Mouse (Mus musculus): ENCODE results near the gene B3gnt3. TPM values are rescaled to one million over a fixed set of nuclear protein-coding genes. Genes with fewer than 3 reads are reported as not detected.
A peak's percentile ranks its signal among the peaks of the same experiment; 100 is the strongest.
"Not testable (repeated sequence)": the region's sequence is repeated elsewhere in the genome, so short reads cannot be mapped to it uniquely, and the experiment has no call there.

The B3gnt3 gene
- 0.10 and 0.22 TPM in 2 replicates for polyA plus RNA-seq (2014; fragmentation: Nextera tagmentation; extraction: Ambion mirVana)

DNA sequence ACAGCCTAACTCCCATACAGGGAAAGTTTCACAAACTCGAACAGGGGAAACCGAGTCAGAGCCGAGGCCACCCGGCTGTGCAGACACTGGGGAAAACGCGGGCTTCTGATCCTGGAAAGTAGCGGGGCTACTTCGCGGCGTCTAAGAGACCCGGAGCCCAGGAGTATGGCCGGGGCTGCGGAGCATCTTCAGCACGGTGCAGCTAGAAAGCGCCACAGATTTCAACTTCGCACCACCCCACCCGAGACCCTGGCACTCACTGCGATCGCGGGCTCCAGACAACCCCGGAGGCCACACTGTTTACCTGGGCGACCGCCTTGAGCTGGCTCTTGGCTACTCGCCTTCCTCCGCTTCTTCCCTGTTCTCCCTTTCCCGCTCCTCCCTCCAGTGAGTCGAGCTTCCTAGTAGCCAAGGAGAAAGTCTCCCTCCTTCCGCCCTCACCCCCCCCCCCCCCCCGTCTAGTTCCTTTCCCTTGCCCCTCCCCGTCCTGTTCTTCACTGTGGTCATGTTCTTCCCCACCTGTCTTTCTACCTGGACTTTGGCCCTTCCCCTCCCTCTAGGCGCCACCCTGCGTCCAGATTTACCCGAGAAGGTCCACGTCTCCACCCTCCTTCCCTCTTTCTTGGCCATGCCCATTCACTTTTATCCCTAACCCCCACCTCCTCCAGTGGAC lies at the start of gene B3gnt3:
Gene B3gnt3, minus strand, starts transcription at position 376 of the 673 bp plus-strand sequence.
- no peak within 1 kb of the TSS for H3K9ac ChIP-seq (ENCODE audit: low read length)
- H3K4me1 ChIP-seq (ENCODE audit: control insufficient read depth, insufficient read depth, low read length) = no peaks in the 10 kb centered on the region
- no peak within 1 kb of the TSS for H3K27ac ChIP-seq (ENCODE audit: low read depth, low read length)
- DNase-seq (ENCODE audit: low spot score) (no peak), ATAC-seq (no peak)
- H3K4me3 ChIP-seq (ENCODE audit: low read depth, low read length) = no peak within 1 kb of the TSS
- no peaks in the 10 kb centered on the region for H3K36me3 ChIP-seq (ENCODE audit: control insufficient read depth, insufficient read depth, low read length)
- H3K4me2 ChIP-seq (ENCODE audit: low read length) = peak within 1 kb of the TSS; percentile 7; the same call in 1 of the 2 replicates
- 19% methylated on average over 31 of the region's 34 CpGs for WGBS
- no peaks in the 10 kb centered on the region for H3K9me3 ChIP-seq (replicated peaks; ENCODE audit: control insufficient read depth, low read length)
- H3K27me3 ChIP-seq (replicated peaks; ENCODE audit: control insufficient read depth, insufficient read depth, low read length) = peaks cover 32% of the 10 kb centered on the region

DNA sequence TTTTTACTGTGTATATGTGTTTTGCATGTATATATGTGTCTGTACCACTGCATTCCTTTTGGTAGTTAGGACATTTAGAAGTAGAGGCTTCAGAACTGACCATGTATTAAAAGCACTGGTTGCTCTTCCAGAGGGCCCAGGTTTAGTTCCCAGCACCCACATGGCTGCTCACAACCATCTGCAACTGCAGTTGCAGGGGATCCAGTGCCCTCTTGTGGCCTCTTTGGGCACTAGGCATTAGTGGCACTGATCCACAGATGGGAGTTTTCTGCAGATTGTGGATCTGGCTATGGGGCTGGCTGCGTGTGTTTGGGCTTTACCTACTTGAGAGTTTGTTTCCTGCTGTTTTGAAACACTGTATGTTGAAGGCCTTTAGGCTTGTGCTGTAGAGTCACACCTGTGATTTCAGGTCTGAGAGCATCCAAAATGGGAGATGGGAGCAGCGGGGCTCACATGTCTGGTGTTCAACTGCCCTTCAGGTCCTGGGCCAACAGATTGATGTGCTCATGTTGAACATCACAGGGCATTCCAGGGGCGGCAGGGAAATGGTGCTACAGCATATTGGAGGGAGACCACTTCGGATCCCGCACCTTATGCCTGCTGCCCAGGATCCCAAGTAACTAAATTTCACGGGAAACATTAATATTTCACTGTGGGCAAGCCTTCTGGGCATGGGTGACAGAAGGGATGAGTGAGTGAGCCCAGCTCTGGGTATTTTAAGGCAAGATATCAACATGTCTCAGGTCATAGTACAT lies 47.9 kb upstream of the B3gnt3 start:
- 91% methylated on average over 6 of the region's 6 CpGs for WGBS
- ATAC-seq = not testable (repeated sequence)

DNA sequence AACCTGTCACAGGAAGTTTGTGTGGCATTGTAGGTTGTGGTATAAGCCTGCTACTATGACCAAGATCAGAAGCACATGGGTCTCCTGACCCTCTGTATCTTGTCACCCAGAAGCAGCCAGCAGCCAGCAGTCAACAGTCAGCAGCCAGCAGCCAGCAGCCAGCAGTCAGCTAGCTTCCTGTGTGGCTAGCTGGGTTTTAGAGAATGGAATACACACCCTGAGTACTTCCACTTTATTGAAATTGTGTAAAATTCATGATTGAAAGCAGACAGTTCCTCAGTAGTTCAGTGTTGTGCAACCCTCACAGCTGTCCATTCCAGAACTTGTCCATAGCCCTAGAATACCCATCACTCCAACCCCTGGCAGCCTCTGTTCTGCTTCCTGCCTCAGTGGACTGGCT lies 45.5 kb upstream of the B3gnt3 start:
- not testable (repeated sequence) for DNase-seq (ENCODE audit: low spot score); H3K27ac ChIP-seq (ENCODE audit: low read depth, low read length); H3K4me1 ChIP-seq (ENCODE audit: control insufficient read depth, insufficient read depth, low read length); ATAC-seq; H3K36me3 ChIP-seq (ENCODE audit: control insufficient read depth, insufficient read depth, low read length); H3K4me2 ChIP-seq (ENCODE audit: low read length); H3K27me3 ChIP-seq (replicated peaks; ENCODE audit: control insufficient read depth, insufficient read depth, low read length); H3K4me3 ChIP-seq (ENCODE audit: low read depth, low read length); H3K9me3 ChIP-seq (replicated peaks; ENCODE audit: control insufficient read depth, low read length); H3K9ac ChIP-seq (ENCODE audit: low read length)

More for the DNA sequence above, 47.9 kb upstream of the B3gnt3 start:
- H3K4me1 ChIP-seq (ENCODE audit: control insufficient read depth, insufficient read depth, low read length); H3K27me3 ChIP-seq (replicated peaks; ENCODE audit: control insufficient read depth, insufficient read depth, low read length); H3K27ac ChIP-seq (ENCODE audit: low read depth, low read length); H3K4me3 ChIP-seq (ENCODE audit: low read depth, low read length); H3K4me2 ChIP-seq (ENCODE audit: low read length); H3K9me3 ChIP-seq (replicated peaks; ENCODE audit: control insufficient read depth, low read length); H3K36me3 ChIP-seq (ENCODE audit: control insufficient read depth, insufficient read depth, low read length); DNase-seq (ENCODE audit: low spot score); H3K9ac ChIP-seq (ENCODE audit: low read length): not testable (repeated sequence)

DNA sequence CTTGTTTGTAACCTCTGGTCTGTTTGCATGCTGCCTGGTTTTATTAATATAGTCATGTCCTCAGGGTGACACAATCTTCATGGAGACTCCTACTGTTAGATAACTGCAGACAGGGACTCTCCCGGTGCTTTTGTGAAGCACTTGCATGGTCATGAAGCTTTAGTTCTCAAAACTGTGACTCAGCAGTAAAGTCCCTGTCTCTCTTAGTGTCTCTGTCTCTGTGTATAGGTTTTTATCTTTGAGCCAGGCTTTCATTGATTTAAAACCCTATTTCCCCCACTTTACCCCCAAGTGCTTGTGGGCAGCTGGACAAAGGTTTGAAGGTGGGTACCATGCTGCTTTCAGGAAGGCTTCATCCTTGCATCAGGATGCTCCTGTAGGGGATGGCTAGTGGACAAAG lies 43.7 kb upstream of the B3gnt3 start:
- ATAC-seq = no peak
- H3K36me3 ChIP-seq (ENCODE audit: control insufficient read depth, insufficient read depth, low read length) = no peaks in the 10 kb centered on the region
- WGBS = 89% methylated on average over 1 of the region's 1 CpGs
- H3K4me1 ChIP-seq (ENCODE audit: control insufficient read depth, insufficient read depth, low read length) = peaks cover 5% of the 10 kb centered on the region
- no peak overlapping the region for H3K4me3 ChIP-seq (ENCODE audit: low read depth, low read length)
- no peaks in the 10 kb centered on the region for H3K27me3 ChIP-seq (replicated peaks; ENCODE audit: control insufficient read depth, insufficient read depth, low read length)
- no peaks in the 10 kb centered on the region for H3K9me3 ChIP-seq (replicated peaks; ENCODE audit: control insufficient read depth, low read length)
- no peak for DNase-seq (ENCODE audit: low spot score)
- H3K27ac ChIP-seq (ENCODE audit: low read depth, low read length) = no peak overlapping the region
- no peak overlapping the region for H3K9ac ChIP-seq (ENCODE audit: low read length)
- H3K4me2 ChIP-seq (ENCODE audit: low read length) = no peak overlapping the region

DNA sequence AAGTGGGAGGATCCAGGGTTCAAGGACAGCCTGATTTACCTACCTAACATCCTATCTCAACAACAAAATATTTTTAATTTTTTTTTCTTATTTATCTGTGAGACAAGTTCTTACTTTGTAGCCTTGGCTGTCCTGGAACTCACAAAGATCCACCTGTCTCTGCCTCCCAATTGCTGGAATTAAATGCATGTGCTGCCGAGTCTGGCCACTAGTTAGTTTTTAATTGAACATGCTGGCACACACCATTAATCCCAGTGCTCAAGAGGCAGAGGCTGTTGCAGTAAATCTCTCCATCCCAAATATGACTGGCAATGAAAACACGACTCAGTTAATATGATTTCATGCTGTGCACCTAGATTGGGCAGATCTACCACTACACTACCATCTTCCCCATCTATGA lies 41.2 kb upstream of the B3gnt3 start:
- Histone ChIP-seq H3K9ac (ENCODE audit: low read length) (no peak overlapping the region), H3K4me2 (ENCODE audit: low read length) (no peak overlapping the region), H3K27me3 (replicated peaks; ENCODE audit: control insufficient read depth, insufficient read depth, low read length) (no peaks in the 10 kb centered on the region), H3K9me3 (replicated peaks; ENCODE audit: control insufficient read depth, low read length) (no peaks in the 10 kb centered on the region), H3K27ac (ENCODE audit: low read depth, low read length) (no peak overlapping the region), H3K4me1 (ENCODE audit: control insufficient read depth, insufficient read depth, low read length) (peaks cover 5% of the 10 kb centered on the region), H3K36me3 (ENCODE audit: control insufficient read depth, insufficient read depth, low read length) (no peaks in the 10 kb centered on the region), H3K4me3 (ENCODE audit: low read depth, low read length) (no peak overlapping the region)
- ATAC-seq (no peak), DNase-seq (ENCODE audit: low spot score) (no peak)
- 53% methylated on average over 2 of the region's 2 CpGs for WGBS

DNA sequence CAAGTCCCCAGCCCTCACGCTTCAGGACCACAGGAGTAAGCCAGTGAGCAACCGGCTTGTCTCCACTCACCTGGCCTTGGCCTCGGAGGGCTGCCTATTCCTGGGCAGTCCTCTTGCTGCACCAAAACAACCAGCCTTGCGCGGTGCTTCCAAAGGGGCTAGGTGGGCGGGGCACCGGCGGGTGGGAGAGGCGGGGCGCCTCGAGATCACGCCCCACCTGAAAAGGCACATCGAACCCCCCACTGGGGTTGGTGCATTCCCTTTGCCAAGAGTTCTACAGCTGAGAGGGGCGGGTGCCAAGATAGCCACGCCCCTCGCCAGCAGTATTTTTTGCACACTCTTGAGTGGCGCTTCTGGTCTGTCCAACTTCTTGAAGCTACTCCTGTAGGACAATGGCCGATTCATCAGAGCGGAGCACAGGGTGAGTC lies 40.1 kb upstream of the B3gnt3 start:
- Histone ChIP-seq H3K4me1 (ENCODE audit: control insufficient read depth, insufficient read depth, low read length) (peaks cover 5% of the 10 kb centered on the region), H3K9me3 (replicated peaks; ENCODE audit: control insufficient read depth, low read length) (no peaks in the 10 kb centered on the region), H3K9ac (ENCODE audit: low read length) (no peak overlapping the region), H3K27ac (ENCODE audit: low read depth, low read length) (no peak overlapping the region), H3K27me3 (replicated peaks; ENCODE audit: control insufficient read depth, insufficient read depth, low read length) (no peaks in the 10 kb centered on the region), H3K36me3 (ENCODE audit: control insufficient read depth, insufficient read depth, low read length) (no peaks in the 10 kb centered on the region), H3K4me3 (ENCODE audit: low read depth, low read length) (no peak overlapping the region), H3K4me2 (ENCODE audit: low read length) (peak overlapping the region; percentile 39)
- DNase-seq (ENCODE audit: low spot score) (peak; percentile 47), ATAC-seq (peak; percentile 48; the same call in 1 of the 2 replicates)
- 3% methylated on average over 19 of the region's 19 CpGs for WGBS

DNA sequence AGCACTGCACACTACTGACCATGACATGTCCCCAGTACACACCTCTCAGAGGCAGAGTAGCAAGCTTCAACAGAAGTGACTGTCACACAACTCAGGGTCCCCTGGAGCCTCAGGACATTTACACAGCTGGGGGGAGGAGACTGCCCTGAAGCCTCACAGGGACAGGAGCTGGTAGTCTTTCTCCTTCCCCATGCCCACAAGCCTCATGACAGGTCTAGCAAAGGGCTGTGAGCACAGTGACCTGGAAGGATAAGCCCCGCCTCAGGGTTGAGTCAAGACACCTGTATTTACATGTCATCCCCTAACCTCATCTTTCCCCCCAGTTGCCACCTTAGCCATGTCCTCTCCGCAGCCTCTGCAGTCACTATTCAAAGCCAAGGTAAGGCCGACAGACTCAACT lies 39.6 kb upstream of the B3gnt3 start:
- DNase-seq (ENCODE audit: low spot score) (no peak), ATAC-seq (no peak)
- Histone ChIP-seq H3K9me3 (replicated peaks; ENCODE audit: control insufficient read depth, low read length) (no peaks in the 10 kb centered on the region), H3K9ac (ENCODE audit: low read length) (no peak overlapping the region), H3K4me2 (ENCODE audit: low read length) (peak overlapping the region; percentile 39), H3K27me3 (replicated peaks; ENCODE audit: control insufficient read depth, insufficient read depth, low read length) (no peaks in the 10 kb centered on the region), H3K4me3 (ENCODE audit: low read depth, low read length) (no peak overlapping the region), H3K36me3 (ENCODE audit: control insufficient read depth, insufficient read depth, low read length) (no peaks in the 10 kb centered on the region), H3K4me1 (ENCODE audit: control insufficient read depth, insufficient read depth, low read length) (peaks cover 5% of the 10 kb centered on the region), H3K27ac (ENCODE audit: low read depth, low read length) (no peak overlapping the region)
- WGBS = 28% methylated on average over 3 of the region's 3 CpGs

DNA sequence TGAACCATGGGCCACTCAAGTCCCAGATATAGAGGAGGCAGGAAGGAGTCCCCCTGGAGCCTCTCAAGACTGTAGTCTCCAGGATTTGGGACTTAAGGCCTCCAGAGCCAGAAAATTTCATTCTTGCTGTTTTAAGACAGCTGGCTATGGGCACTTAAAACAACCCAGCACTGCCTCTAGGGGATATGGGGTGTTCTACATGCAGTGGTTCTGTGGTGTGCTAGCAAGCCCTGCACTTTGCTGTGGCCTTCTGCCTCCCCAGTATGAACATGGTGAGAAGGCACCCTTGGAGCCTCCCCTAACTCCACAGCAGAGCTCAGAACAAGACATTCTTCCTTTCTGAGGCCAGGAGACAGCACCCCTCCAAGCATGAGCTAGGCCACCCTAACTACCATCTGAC lies 36.7 kb upstream of the B3gnt3 start:
- not testable (repeated sequence) for H3K9ac ChIP-seq (ENCODE audit: low read length); H3K4me3 ChIP-seq (ENCODE audit: low read depth, low read length); H3K9me3 ChIP-seq (replicated peaks; ENCODE audit: control insufficient read depth, low read length); H3K27me3 ChIP-seq (replicated peaks; ENCODE audit: control insufficient read depth, insufficient read depth, low read length); H3K27ac ChIP-seq (ENCODE audit: low read depth, low read length); DNase-seq (ENCODE audit: low spot score); H3K4me1 ChIP-seq (ENCODE audit: control insufficient read depth, insufficient read depth, low read length); H3K4me2 ChIP-seq (ENCODE audit: low read length); H3K36me3 ChIP-seq (ENCODE audit: control insufficient read depth, insufficient read depth, low read length); ATAC-seq

DNA sequence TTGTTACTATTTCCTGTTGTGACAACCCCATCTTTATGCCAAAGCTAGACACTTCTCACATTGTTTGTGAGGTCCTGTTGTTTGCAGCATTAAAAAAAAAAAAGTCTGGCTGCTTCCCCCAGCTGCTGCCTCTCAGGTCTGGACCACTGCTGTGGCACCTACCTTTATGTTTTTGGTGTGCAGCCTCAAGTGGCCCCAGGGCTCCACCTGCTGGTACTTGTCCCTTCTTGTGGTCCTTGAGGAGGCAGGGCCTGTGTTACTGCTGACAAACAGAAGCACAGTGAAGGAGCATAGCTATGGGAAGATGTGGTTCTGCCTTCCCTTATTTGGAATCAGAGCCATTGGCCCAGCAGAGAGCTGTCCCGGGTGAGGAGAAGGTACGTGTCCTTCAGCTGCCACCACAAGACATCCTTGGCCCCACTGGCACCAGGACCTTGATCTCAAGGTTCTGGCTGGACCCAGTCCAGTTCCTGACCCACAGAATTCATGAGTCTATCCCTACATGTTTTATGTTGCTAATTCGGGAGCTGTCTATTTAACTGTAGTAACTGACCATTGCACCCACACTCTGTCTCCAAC lies 30.2 kb upstream of the B3gnt3 start:
- H3K9me3 ChIP-seq (replicated peaks; ENCODE audit: control insufficient read depth, low read length) = no peaks in the 10 kb centered on the region
- 54% methylated on average over 3 of the region's 3 CpGs for WGBS
- H3K4me1 ChIP-seq (ENCODE audit: control insufficient read depth, insufficient read depth, low read length) = no peaks in the 10 kb centered on the region
- no peak overlapping the region for H3K9ac ChIP-seq (ENCODE audit: low read length)
- H3K36me3 ChIP-seq (ENCODE audit: control insufficient read depth, insufficient read depth, low read length) = no peaks in the 10 kb centered on the region
- no peak overlapping the region for H3K4me2 ChIP-seq (ENCODE audit: low read length)
- peak; percentile 57 for DNase-seq (ENCODE audit: low spot score)
- ATAC-seq = no peak
- H3K4me3 ChIP-seq (ENCODE audit: low read depth, low read length) = no peak overlapping the region
- H3K27me3 ChIP-seq (replicated peaks; ENCODE audit: control insufficient read depth, insufficient read depth, low read length) = no peaks in the 10 kb centered on the region; the same call in 1 of the 2 replicates
- H3K27ac ChIP-seq (ENCODE audit: low read depth, low read length) = no peak overlapping the region

Data from forebrain, embryonic 14.5 days (tissue).